Mouse (Mus musculus) megakaryocyte, embryonic 14.5 days (primary cell): Measurements from ENCODE around the gene Picalm. TPM values are rescaled to one million over a fixed set of nuclear protein-coding genes. Genes with fewer than 3 reads are reported as not detected.
"Not testable (repeated sequence)": the region's sequence is repeated elsewhere in the genome, so short reads cannot be mapped to it uniquely, and the experiment has no call there.

Source experiments
- H3K27me3 ChIP-seq: replicated peaks from 2 replicates; pipeline ENCODE3; 2012; ENCODE audit warnings: inconsistent platforms
- H3K36me3 ChIP-seq: replicated peaks from 2 replicates; pipeline ENCODE3; 2012; ENCODE audit warnings: low read length, inconsistent platforms, mixed read lengths
- H3K4me1 ChIP-seq: 2 replicates; pipeline ENCODE4 v1.6.1; 2012; ENCODE audit warnings: inconsistent platforms
- H3K4me3 ChIP-seq: replicated peaks from 2 replicates; pipeline ENCODE3; 2012; ENCODE audit warnings: moderate library complexity, mild to moderate bottlenecking, inconsistent platforms
- H3K9me3 ChIP-seq: 2 replicates; pipeline ENCODE4 v1.6.1; 2012; ENCODE audit warnings: inconsistent platforms
- FLI1 ChIP-seq: IDR thresholded peaks from 2 replicates; pipeline ENCODE4 v1.6.1; 2012; ENCODE audit warnings: low read length, inconsistent platforms, mixed read lengths
- GATA1 ChIP-seq: IDR thresholded peaks from 3 replicates; pipeline ENCODE4 v1.6.1; 2012; ENCODE audit warnings: mixed read lengths, low read length, inconsistent platforms, borderline replicate concordance
- polyA plus RNA-seq: library from polyadenylated mRNA; stranded (reverse); fragments of >175 nt; gene quantifications from 2 replicates; pipeline ENCODE4 v1.2.3, GENCODE M21; 2012; ENCODE audit warnings: low replicate concordance; ENCODE audit not compliant: insufficient read depth

Picalm gene
- polyA plus RNA-seq, 1 experiment, result 47.5 TPM

GRCm38 (mm10) chr7:90200251-90200650 is 70.2 kb downstream of the Picalm start:
- Histone ChIP-seq H3K4me1 (peaks cover 53% of the 10 kb centered on the region), H3K36me3 (peaks cover 90% of the 10 kb centered on the region), H3K9me3 (no peaks in the 10 kb centered on the region), H3K4me3 (no peak overlapping the region), H3K27me3 (no peaks in the 10 kb centered on the region)
- TF ChIP-seq GATA1, result no peak
- TF ChIP-seq FLI1, result no peak

- H3K4me3 ChIP-seq, result no peak overlapping the region
- no peaks in the 10 kb centered on the region for H3K27me3 ChIP-seq
- H3K4me1 ChIP-seq, result peaks cover 64% of the 10 kb centered on the region
- H3K9me3 ChIP-seq, result no peaks in the 10 kb centered on the region
- H3K36me3 ChIP-seq, result peaks cover 88% of the 10 kb centered on the region
- TF ChIP-seq FLI1 (no peak), GATA1 (no peak)
Observed at GRCm38 (mm10) chr7:90201877-90202465, 72.0 kb downstream of the Picalm start.

- Histone ChIP-seq H3K4me1 (peaks cover 64% of the 10 kb centered on the region), H3K27me3 (no peaks in the 10 kb centered on the region), H3K36me3 (peaks cover 89% of the 10 kb centered on the region), H3K9me3 (no peaks in the 10 kb centered on the region), H3K4me3 (peak overlapping the region; percentile 8)
- TF ChIP-seq FLI1 (no peak), GATA1 (no peak)
Observed at GRCm38 (mm10) chr7:90203914-90204313, 73.9 kb downstream of the Picalm start.

GRCm38 (mm10) chr7:90210116-90210515 is 80.1 kb downstream of the Picalm start:
- H3K4me3 ChIP-seq, result no peak overlapping the region
- TF ChIP-seq GATA1, result no peak
- no peak for TF ChIP-seq FLI1
- H3K9me3 ChIP-seq, result no peaks in the 10 kb centered on the region
- no peaks in the 10 kb centered on the region for H3K27me3 ChIP-seq
- peaks cover 55% of the 10 kb centered on the region for H3K36me3 ChIP-seq
- peaks cover 35% of the 10 kb centered on the region for H3K4me1 ChIP-seq

GRCm38 (mm10) chr7:90210947-90211346 is 80.9 kb downstream of the Picalm start:
- Histone ChIP-seq H3K27me3 (no peaks in the 10 kb centered on the region), H3K4me1 (peaks cover 34% of the 10 kb centered on the region), H3K36me3 (peaks cover 49% of the 10 kb centered on the region), H3K9me3 (no peaks in the 10 kb centered on the region), H3K4me3 (no peak overlapping the region)
- TF ChIP-seq GATA1, result no peak
- no peak for TF ChIP-seq FLI1

GRCm38 (mm10) chr7:90216511-90216910 is 86.5 kb downstream of the Picalm start:
- TF ChIP-seq FLI1 (no peak), GATA1 (no peak)
- H3K4me1 ChIP-seq, result peaks cover 11% of the 10 kb centered on the region

GRCm38 (mm10) chr7:90218122-90218521 is 88.1 kb downstream of the Picalm start:
- Histone ChIP-seq H3K9me3 (no peaks in the 10 kb centered on the region), H3K4me1 (peaks cover 9% of the 10 kb centered on the region), H3K4me3 (no peak overlapping the region), H3K27me3 (no peaks in the 10 kb centered on the region), H3K36me3 (no peaks in the 10 kb centered on the region)
- TF ChIP-seq FLI1 (no peak), GATA1 (no peak)

More at GRCm38 (mm10) chr7:90216511-90216910, 86.5 kb downstream of the Picalm start:
- Histone ChIP-seq H3K4me3 (no peak overlapping the region), H3K27me3 (no peaks in the 10 kb centered on the region), H3K36me3 (no peaks in the 10 kb centered on the region), H3K9me3 (no peaks in the 10 kb centered on the region)

- no peaks in the 10 kb centered on the region for H3K36me3 ChIP-seq
- H3K9me3 ChIP-seq, result no peaks in the 10 kb centered on the region
- H3K4me3 ChIP-seq, result no peak overlapping the region
- peaks cover 3% of the 10 kb centered on the region; the same call in 1 of the 2 replicates for H3K4me1 ChIP-seq
- TF ChIP-seq FLI1, result no peak
- no peak for TF ChIP-seq GATA1
- H3K27me3 ChIP-seq, result peaks cover 3% of the 10 kb centered on the region
Observed at GRCm38 (mm10) chr7:90221487-90221886, 91.5 kb downstream of the Picalm start.

- Histone ChIP-seq H3K27me3 (peaks cover 3% of the 10 kb centered on the region), H3K4me3 (no peak overlapping the region), H3K4me1 (peaks cover 45% of the 10 kb centered on the region), H3K9me3 (no peaks in the 10 kb centered on the region), H3K36me3 (no peaks in the 10 kb centered on the region)
- TF ChIP-seq GATA1 (no peak), FLI1 (no peak)
Observed at GRCm38 (mm10) chr7:90228075-90228474, 98.1 kb downstream of the Picalm start.

GRCm38 (mm10) chr7:90228884-90229283 is 98.9 kb downstream of the Picalm start:
- not testable (repeated sequence) for H3K36me3 ChIP-seq, H3K9me3 ChIP-seq, H3K27me3 ChIP-seq, H3K4me3 ChIP-seq
- H3K4me1 ChIP-seq, result peaks cover 51% of the 10 kb centered on the region

- no peak for TF ChIP-seq GATA1
- TF ChIP-seq FLI1, result no peak
- Histone ChIP-seq H3K4me3 (no peak overlapping the region), H3K36me3 (no peaks in the 10 kb centered on the region)
Observed at GRCm38 (mm10) chr7:90231431-90231830, 101.4 kb downstream of the Picalm start.

More at GRCm38 (mm10) chr7:90231431-90231830, 101.4 kb downstream of the Picalm start:
- Histone ChIP-seq H3K9me3 (no peaks in the 10 kb centered on the region), H3K27me3 (no peaks in the 10 kb centered on the region), H3K4me1 (peaks cover 74% of the 10 kb centered on the region)
